Mouse (Mus musculus): ENCODE measurements at regions not wholly inside any gene's neighbourhood (a gene's known extent, or its start where the extent isn't known, plus 50 kb on each side); places are given as distances from the start of the nearest gene placed in this dataset.
A peak's percentile ranks its signal among the peaks of the same experiment; 100 is the strongest.

DNA sequence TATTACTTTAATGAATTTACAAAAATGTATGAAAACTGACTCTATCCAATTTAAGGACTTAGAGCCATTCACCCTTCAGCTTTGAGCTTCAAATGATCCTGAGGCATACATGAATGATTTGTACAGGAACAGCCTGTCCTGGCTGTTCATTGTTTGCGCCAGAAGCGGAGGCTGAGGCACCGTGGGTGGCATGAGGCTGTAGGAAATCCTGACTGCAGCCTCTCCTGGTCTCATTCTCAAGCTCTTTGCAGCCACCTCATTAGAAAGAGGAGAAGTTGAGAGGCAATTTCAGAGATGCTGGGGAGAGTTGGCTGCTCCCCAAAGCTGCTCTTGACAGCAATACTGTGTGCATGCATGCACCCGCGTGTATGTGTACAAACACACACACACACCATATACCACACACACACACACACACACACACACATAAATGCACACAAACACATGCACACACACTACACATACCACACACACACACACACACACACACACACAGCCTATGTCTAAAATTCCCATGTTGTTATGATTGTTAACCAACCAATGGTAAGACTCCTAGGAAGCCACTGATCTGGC is 434.9 kb upstream of the Btbd3 start:
- DNase-seq: no peak

DNA sequence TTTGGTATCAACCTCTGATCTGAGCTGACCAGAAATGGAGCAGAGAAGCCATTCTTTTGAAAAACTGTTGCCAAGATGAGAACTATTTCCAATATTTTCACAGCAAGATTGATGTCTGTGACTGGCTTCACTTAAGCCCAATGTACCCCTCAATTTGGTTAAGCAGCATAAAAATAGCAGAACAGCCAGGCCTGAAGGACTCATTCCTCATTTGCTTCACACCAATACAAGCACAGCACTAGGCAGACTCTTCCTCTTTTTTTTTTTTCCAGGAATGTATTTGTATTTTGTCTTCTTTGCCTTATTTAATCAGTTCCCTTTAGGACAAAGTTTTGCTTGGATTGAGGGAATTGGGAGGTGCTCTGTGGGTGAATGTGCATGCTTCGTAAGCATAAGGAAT is 441.4 kb upstream of the Btbd3 start:
- DNase-seq: no peak

DNA sequence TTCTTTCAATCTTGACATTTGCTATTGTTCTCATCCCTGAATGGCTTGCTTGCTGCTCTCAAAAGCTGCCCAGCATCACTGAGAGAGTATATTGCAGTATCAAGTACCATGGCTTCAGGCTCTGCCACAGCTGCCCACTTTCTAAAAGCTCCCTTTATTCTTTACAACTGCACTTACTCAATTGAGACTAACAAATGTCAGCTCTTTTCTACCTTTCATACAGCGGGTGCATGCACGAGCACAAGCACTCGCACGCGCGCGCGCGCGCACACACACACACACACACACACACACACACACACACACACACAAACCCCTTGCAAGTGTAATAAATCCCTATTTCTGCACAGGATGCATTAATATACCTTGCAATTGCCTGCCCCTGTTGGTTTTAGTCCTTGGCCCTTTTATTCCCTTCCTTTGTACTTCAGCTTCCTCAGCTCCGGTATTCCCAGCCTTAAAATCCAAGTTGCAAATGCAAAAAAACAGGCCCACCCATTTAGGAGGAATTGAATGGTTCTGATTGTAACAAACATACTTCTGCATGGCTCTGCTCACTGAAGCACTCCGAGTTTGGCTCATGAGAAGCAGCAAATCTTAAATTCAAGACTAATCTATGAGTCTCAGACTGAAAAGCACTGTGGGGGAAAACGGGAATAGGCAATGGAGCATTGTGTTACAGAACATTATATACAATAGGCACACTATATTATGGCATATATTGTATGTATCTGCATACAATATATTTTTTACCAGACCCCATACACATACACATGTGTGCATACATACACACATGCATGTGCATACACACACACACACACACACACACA is 447.7 kb upstream of the Btbd3 start:
- DNase-seq: no peak

DNA sequence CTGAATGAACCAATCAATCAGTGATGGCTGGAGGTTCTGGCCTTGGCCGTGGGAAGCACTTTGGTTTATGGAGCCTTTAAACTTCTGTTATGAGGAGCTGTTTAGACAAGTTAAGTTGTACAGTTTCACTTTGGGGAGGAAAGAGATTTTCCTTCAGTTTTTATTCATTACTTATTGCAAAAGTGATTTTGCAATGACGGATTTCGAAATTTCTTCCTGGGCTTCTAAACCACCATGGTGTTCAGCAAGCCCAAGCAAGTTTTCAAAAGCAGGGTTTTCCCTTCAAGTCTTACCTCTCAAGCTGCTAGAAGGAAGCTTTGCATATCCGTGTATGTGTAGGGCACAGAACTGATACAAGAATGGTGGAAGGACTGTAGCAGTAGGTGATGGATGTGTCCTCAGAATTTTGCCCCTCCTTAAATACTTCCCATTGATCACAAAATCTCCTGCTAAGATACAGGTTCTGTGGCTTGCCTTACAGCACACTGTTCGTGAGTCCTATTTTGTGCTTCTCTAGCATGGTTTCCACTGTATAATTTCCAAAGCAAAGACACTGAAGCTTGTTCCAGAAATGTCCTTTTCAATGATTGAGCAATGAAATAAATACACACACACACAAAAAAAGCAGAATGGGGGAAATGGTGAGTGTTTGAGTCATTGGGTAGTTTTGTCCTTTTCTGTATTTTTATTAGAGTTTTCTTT is 448.6 kb upstream of the Btbd3 start:
- DNase-seq: no peak

DNA sequence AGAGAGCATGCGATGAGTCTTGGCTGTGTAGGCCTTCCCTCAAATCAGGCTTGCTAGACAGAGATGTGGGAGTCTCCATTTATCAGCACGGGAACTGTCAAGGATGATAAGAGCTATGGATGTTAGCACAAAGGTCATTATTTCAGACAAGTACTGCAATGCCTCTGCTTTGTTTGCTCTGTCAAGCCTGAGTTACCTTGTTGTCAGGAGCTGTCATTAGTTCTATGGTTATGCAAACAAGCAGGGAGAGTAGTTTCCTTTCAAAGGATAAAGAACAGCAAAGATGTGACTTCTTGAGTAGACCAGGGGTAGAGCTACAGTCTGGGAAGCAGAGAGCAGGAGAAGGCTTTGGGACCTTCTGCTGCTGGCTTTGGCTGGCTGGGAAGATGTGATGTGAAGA is 461.5 kb upstream of the Btbd3 start:
- no peak for DNase-seq

DNA sequence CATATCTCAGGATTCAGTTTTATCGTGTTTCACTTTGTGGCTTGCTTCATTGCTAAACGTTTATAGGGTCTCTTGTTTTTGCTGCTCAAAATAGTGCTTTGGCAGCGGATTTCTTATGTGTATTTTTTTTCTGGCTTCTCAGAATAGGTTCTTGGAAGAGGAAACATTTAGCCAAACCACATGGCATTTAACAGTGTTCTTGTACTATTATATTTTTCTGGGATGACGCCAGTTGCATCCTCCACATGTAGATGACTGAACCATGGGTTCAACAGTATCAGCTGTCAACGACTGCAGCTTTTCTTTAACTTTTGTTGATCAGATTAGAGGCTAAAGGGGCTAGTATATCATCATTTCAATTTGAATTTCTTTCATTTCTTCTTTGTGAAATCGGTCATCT is 472.3 kb upstream of the Btbd3 start:
- DNase-seq: no peak

DNA sequence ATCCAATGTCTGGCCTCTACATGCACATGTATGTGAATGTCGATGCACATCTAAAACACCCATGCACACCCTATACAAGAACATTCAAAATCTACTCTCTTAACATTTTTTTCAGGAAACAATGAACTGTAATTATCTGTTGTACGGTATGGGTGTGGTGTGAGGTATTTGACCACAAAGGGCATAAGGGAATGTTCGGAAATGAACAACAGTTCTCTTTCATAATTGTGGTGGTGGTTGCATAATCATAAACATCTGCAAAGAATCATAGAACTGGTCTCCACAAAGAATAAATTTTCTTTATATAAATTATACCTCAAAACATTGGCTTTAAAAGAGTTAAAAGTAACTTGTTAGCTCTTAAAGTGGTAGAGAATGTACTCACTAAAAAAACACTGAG is 478.9 kb upstream of the Btbd3 start:
- DNase-seq: no peak

DNA sequence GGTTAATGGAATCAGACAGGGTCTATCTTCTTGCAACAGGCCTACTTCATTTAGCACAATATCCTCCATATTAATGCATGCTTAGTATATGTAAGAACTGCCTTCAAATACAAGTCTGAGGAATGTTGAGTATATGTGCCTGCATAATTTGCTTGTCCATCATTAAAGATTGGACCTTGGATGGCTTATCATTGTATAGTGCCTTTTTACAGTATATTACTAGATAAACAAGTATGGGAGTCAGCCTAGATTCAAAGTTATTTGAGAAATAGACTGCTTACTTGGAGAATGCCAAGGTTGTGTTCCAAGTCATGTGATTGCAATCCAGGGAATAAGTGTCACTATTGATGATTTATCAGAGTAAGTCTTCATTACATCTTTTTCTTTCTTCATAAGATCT is 491.6 kb upstream of the Btbd3 start:
- DNase-seq: no peak

DNA sequence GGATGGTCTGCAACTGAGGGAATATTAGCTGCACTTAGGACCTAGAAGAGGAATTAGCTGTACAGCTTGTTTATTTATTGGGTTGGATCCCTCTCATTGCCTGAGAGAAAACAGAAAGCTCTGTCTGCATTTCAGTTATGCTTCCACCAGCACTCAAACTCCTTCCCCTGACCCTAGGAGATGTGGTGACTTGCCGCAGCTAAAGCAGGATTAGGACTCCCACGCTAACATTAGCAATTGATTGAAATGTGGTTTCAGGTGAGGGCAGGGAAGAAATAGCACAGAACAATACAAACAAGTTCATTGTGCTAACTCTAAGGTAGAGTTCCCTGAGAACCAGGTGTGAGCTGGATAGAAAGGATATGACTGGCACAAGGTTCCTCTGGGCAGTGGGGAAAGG is 496.9 kb upstream of the Btbd3 start:
- no peak for DNase-seq

DNA sequence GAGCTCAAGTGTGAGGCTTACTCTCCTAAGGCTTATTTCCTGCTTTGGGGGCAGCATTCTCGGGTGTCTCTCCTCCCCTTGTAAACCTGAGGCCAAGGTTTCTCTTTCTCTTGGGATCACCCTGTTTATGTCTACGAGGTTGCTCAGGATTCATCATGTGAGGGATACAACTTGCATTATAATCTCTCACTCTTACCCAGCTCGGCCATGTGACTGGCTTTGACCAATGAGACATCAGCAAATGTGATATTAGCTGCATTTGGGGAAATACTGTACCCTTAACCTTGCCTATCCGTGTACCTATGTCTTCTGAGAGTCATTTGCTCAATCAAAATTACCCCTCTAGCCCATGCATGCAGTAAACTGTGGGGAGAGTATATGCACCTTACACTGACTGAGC is 498.0 kb upstream of the Btbd3 start:
- no peak for DNase-seq

DNA sequence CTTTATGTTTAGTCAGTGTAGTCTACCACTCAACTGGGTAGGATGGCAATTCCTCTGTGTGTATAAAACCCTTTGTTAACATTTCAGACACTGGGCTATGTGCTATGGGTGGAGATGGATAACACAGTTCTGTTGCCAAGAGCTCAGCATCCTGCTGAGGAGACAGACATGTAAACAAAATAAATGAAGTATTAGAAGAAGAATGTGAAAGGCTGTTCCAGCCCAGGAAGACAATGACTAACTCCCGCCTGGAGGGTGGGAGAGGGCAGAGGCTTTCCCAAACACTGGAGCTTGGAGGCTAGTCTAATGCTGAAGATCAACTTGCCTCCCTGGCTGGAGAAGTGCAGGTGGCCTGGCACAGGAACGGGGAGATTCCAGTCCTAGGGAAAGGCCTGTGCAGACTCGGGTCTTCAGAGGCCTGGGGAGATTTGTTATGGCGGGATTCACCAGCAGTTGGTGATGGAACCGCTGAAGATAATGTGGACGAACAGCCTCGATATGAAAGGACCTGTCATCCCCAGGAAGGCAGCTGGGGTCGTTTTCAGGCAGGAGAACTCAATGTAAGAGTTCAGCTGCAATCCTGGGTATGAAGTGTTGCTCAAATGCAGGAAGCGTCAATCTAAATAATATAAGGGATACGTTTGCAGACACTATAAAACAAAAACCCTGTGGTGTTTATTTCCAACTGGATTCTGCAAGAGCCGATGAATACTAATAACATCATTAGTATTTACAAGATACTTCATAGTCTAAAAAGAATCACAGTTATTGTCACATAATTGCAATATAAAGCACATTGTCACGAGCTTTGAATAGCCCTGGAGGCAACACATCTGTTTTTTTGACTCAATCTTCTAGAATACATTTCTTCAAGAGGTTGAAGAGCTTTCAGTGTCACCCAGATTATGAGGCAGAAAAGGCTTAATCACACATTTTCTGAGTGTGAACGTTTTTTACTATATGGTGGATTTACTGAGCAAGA is 498.8 kb upstream of the Btbd3 start:
- DNase-seq: no peak

DNA sequence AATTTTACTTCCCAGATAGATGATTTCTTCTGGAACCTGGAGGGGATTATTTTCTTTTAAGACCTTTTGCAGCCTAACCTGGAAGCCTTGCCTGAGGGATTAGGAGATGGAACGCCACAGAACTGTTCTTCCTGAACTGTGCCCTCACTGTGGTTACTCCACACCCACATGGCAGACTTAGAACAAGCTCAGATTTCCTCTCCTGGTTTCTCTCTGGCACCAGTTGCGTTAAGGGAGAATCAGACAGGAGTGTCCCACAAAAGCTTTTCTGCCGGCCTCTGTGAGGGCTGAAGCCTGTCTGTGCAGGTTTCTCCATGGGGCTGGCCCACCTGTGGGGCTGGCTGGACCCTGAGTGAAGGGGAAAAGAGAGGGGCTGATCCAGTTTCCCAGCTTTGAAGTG is 500.1 kb upstream of the Btbd3 start:
- no peak for DNase-seq

DNA sequence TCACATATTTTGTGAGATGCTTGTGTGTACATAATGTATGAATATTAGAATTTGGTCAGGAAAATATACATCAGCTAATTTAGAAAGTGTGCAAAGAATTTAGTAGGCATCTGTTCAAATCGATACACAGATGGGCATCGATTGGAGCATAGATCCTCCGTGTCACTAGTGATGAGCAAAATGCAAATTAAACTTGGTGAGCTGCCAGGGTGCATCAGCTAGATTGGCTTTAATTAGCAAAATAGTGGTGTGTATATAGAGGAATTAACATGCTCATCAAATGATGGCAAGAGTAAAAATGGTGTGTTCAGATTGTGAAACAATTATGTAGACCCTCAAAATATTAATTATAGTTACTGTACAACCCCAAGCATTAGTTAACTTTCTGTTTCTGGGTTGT is 501.9 kb upstream of the Btbd3 start:
- DNase-seq: no peak

DNA sequence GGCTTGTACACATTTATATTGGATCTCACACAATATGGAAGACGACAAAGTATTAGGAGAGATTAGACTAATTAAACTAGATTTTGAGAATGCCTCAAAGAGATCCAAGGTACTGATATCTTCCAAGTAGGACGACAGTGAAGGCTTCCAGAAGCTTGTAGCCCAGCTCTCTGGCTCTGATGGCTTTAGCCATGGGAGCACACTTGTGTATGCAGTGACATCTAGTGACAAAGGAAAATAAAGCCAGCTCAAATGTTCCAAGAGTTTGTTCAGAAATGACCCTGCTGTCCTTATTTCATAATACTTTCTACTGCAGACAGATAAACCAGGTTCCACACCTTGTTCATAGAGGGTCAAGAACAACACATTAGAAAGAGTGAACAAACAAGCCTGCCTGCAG is 524.0 kb upstream of the Btbd3 start:
- peak; percentile 21 to 49 for DNase-seq

DNA sequence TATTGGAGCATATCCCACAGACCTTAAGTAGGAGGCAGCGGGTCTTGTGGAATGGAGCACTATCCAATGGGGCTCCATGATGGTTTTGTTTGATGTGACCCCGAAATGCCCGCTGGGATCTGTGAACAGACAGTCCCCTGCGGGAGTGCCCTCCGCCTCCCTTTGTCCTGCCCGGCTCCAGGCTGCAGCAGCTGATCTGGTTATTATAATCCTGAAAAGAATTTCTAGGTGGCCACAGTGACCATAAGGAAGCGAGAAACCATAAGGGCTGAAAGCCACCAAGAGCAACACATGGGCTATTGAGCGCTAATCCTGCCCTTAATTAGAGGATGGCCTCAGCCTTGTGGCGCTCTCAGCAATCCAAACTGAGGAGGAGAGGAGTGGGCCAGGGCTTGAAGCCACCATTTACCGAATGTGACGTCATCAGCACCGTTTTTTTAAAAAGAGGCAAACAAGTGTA is 525.9 kb upstream of the Btbd3 start:
- no peak for DNase-seq

DNA sequence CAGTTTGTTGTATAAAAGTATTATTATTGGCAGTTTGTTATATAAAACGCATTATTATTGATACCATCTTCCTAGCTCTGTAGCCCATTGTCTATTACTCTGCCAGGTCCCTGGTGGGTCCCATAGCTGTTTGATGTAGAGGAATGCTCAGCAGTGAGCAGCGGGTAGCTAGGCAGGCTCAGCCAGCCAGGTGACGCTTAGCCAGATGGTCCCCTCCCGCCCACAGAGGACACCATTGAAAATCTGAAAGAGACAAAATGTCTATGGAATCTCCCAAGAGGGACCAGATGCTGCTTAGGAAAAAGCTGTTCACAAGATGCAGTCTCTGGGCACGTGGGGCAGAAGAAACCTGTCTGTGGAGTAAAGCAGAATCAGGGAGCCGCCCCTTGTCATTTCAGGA is 526.5 kb upstream of the Btbd3 start:
- DNase-seq: no peak

DNA sequence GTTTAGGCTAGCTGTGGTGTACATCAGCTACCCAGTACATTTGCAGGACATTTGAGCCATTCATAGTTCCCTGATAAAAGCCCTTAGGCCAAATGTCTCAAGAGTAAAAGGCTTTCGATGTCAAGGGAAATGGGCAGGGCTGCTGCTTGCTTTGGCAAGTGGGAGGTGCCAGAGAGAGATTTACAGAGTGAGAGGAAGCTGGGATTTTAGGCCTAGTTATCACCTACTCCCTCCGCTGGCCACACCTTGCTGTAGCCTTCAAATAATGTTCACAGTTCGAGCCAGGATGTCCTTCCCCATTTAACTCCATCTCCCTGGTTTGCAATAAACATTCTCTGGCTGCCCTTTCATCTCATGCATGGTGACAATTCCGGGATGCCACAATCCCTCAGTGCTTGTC is 527.2 kb upstream of the Btbd3 start:
- DNase-seq: peak in 1 of 2 experiments; percentile 35

DNA sequence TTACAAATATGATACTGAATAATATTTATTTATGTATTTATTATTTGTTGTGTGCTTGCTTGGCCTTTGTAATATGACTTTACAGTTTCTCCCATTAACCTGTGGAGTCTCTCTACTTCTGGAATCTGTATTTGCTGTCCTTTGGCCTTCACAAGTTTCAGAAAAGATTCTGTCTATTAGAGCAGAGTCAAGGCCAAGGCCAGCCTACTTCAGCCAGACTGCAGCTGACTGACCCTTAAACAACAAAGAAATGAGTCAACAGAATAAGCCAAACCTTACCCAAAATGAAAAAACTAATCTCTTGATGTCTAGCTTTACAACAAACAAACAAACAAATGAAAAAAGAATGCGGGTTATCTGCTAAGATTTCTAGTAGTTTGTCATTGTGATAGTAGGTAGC is 532.7 kb upstream of the Btbd3 start:
- no peak for DNase-seq

DNA sequence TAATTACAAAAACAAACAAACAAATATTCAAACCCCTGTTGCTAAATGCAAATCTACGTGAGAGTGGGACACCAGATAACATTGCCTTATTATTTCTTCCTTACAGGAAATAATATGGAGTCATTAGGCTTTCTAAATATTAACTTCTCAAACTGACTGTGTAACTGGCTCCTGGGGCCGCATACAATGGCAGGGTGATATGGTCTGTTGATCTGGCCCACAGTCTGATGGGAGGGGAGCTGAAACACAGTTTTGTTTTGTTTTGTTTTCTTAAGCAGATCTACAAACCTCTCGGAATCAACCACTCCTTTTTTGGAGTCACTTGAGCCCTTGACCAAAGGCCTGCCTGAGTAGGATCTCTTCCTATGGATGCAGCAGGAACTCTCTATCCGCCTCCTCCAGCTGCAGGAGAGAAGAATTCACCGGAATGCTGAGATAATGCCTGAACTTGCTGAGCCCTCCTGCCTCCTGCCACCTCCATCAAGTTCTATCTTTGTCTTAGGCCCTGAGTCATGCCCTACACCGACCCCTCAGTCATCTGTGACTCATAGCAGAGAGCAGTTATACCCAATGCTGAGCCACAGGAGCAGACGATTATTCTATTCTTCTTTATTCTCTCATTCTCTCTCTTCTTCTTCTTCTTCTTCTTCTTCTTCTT is 534.5 kb upstream of the Btbd3 start:
- no peak for DNase-seq

DNA sequence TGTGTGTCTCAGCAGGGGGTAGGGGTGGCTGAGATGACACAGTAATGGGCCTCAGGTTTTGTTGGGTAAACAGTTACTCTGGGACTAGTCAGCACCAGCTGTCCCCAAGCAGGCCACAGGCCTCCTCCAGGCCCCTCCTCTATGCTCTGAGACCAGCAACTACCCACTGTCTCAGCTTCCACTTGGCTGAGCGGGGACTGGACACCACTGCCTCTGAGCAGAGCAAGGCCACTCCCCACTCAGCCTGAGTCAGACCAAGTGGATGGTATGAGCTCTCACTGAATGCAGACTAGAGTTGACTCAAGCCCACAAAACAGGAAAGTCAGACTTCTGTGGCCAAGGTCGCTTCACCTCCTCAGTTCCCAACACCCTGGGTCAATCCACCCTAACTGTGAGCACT is 540.5 kb upstream of the Btbd3 start:
- peak; percentile 18 to 69 for DNase-seq

DNA sequence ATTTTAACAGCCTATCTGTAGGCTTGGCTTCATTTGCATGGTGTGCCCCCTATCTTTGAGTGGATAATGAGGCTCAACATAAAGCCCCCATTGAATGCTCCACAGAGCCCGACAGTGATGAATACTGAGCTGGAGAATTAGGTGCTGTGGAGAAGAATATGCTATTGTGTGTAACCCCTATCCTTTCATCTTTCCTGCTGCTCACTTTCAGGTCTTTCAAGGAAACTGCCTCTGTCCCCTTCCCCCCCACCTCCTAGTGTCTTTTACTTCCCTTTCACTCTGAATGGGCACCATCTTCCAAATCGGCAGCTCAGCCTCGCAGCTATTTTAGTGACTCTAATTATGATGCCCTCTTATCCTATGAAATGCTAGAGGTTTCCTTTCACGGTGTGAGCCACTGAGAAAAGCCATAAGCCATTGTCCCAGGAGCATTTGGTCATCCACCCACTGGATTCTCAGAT is 549.8 kb upstream of the Btbd3 start:
- no peak for DNase-seq

DNA sequence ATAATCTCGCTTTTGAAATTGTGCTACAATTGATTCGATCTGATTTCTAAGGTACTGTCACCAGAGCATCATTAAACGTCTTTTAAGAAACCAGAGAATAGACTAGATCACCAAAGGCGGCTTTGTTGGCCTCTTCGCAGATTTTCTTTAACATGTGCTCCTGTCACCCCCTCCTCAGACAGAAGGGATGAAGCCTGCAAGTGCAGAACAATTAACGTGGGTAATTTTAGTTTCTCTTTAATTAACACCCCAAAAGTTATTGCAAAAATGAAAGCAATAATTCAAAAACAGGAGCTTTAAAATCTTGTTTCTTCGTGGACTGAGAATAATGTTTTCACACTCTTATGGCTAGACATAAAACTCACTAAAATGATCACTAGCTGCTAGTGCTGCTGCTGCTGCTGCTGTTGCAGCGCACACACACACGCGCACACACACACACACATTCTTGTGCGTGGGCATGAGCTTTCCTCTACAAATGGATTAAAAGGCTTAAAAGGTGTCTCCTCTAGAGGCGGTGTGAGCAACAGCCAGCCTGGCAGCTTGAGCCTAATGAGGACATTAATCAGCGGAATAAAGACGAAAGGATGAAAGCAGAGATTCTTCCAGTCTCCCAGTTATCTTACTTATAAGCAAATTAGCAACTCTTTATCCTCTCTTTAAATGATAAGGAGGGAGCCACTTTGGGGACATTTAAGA is 550.5 kb upstream of the Btbd3 start:
- DNase-seq: no peak

All from kidney, postnatal 25 days (tissue).